Mouse (Mus musculus) embryonic fibroblast, embryonic 13.5 days (primary cell): Measurements from ENCODE around the gene Atp23.

Experiments used
- CTCF ChIP-seq: IDR thresholded peaks from 2 replicates; pipeline ENCODE4 v1.5.1; 2011; ENCODE audit warnings: mild to moderate bottlenecking, control low read depth, low read length, moderate library complexity, borderline replicate concordance; ENCODE audit not compliant: insufficient read depth
- POLR2A ChIP-seq: IDR thresholded peaks from 2 replicates; pipeline ENCODE4 v1.6.1; 2011; ENCODE audit warnings: low read depth, mild to moderate bottlenecking, control low read depth, low read length, moderate library complexity

GRCm38 (mm10) chr10:126925391-126925790, 24.2 kb upstream of the Atp23 start:
- TF ChIP-seq CTCF (no peak), POLR2A (no peak)
